Mouse (Mus musculus): ENCODE results near the gene Ncam1.

DNA sequence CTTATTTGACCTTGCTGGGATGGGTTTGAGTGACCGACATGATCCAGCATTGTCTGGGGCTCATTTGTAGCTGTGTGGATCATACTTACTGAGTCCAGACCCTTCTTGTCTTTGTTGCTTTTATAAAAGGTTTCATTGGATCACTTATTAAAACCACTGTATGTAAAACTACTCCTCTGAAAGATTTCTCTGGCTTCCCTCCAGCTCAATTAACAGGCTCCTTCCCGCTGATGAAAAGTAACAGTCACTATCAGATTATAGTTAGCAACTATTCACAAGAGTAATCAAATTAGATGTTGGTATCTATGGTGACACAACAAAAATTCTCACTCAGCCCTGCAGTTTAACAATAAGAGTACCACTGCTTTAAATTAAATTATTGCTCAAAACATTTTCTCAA is 107.4 kb downstream of the Ncam1 start:
- TF ChIP-seq CTCF (conservative IDR thresholded peaks at IDR 0.05; ENCODE audit: insufficient read depth, insufficient read length, low read depth, low read length), result no peak
- TF ChIP-seq POLR2A (IDR thresholded peaks at IDR 0.05; ENCODE audit: low read depth, low read length), result no peak
